Mouse (Mus musculus): ENCODE results near the gene Ccdc134. TPM values are rescaled to one million over a fixed set of nuclear protein-coding genes. Genes with fewer than 3 reads are reported as not detected.
A peak's percentile ranks its signal among the peaks of the same experiment; 100 is the strongest.

Gene Ccdc134
- polyA plus RNA-seq, 1 experiment from 2014 or later = 12.2 TPM

- Histone ChIP-seq H3K27ac (no peak overlapping the region), H3K9ac (no peak overlapping the region), H3K36me3 (peaks cover 99% of the 10 kb centered on the region), H3K4me2 (no peak overlapping the region), H3K9me3 (replicated peaks) (peaks cover 21% of the 10 kb centered on the region), H3K27me3 (replicated peaks) (no peaks in the 10 kb centered on the region), H3K4me1 (peaks cover 46% of the 10 kb centered on the region), H3K4me3 (no peak overlapping the region)
- no peak for ATAC-seq
- WGBS (ENCODE audit: insufficient replicate concordance) = 94% methylated on average over 4 of the region's 4 CpGs
Observed at GRCm38 (mm10) chr15:82182311-82182710, 54.6 kb downstream of the Ccdc134 start.

GRCm38 (mm10) chr15:82183596-82183995 is 55.9 kb downstream of the Ccdc134 start:
- H3K9me3 ChIP-seq (replicated peaks) = peaks cover 22% of the 10 kb centered on the region
- H3K27ac ChIP-seq = peak overlapping the region; percentile 97
- WGBS (ENCODE audit: insufficient replicate concordance) = 63% methylated on average over 10 of the region's 10 CpGs
- peak; percentile 7 for ATAC-seq
- peak overlapping the region; percentile 38 for H3K4me3 ChIP-seq
- peaks cover 99% of the 10 kb centered on the region for H3K36me3 ChIP-seq
- peak overlapping the region; percentile 69 for H3K9ac ChIP-seq
- H3K4me1 ChIP-seq = peaks cover 58% of the 10 kb centered on the region
- no peaks in the 10 kb centered on the region for H3K27me3 ChIP-seq (replicated peaks)
- peak overlapping the region; percentile 71 for H3K4me2 ChIP-seq

- WGBS (ENCODE audit: insufficient replicate concordance) = 10% methylated on average over 7 of the region's 7 CpGs
- peaks cover 59% of the 10 kb centered on the region for H3K4me1 ChIP-seq
- H3K4me2 ChIP-seq = peak overlapping the region; percentile 71
- peak overlapping the region; percentile 38 for H3K4me3 ChIP-seq
- no peaks in the 10 kb centered on the region for H3K27me3 ChIP-seq (replicated peaks)
- H3K27ac ChIP-seq = peak overlapping the region; percentile 97
- ATAC-seq = peak; percentile 91
- H3K9ac ChIP-seq = peak overlapping the region; percentile 69
- H3K36me3 ChIP-seq = peaks cover 99% of the 10 kb centered on the region
- H3K9me3 ChIP-seq (replicated peaks) = peaks cover 22% of the 10 kb centered on the region
Observed at GRCm38 (mm10) chr15:82184183-82184582, 56.5 kb downstream of the Ccdc134 start.

GRCm38 (mm10) chr15:82184656-82185055 is 56.9 kb downstream of the Ccdc134 start:
- peaks cover 59% of the 10 kb centered on the region for H3K4me1 ChIP-seq
- WGBS (ENCODE audit: insufficient replicate concordance) = 72% methylated on average over 10 of the region's 10 CpGs
- no peak for ATAC-seq

GRCm38 (mm10) chr15:82185062-82185783 is 57.5 kb downstream of the Ccdc134 start:
- Histone ChIP-seq H3K4me1 (peaks cover 59% of the 10 kb centered on the region), H3K4me2 (peak overlapping the region; percentile 71), H3K36me3 (peaks cover 99% of the 10 kb centered on the region), H3K27me3 (replicated peaks) (no peaks in the 10 kb centered on the region), H3K9ac (peak overlapping the region; percentile 69), H3K4me3 (0 out of 2 replicates have a peak overlapping the region, but pooled peaks have one; percentile 38), H3K9me3 (replicated peaks) (peaks cover 18% of the 10 kb centered on the region), H3K27ac (peak overlapping the region; percentile 97)
- no peak; the same call in 1 of the 2 replicates for ATAC-seq
- 66% methylated on average over 14 of the region's 14 CpGs for WGBS (ENCODE audit: insufficient replicate concordance)

More at GRCm38 (mm10) chr15:82184656-82185055, 56.9 kb downstream of the Ccdc134 start:
- Histone ChIP-seq H3K4me2 (peak overlapping the region; percentile 71), H3K9me3 (replicated peaks) (peaks cover 22% of the 10 kb centered on the region), H3K27me3 (replicated peaks) (no peaks in the 10 kb centered on the region), H3K36me3 (peaks cover 99% of the 10 kb centered on the region), H3K27ac (peak overlapping the region; percentile 97), H3K9ac (peak overlapping the region; percentile 69), H3K4me3 (peak overlapping the region; percentile 38)

- Histone ChIP-seq H3K27ac (peak overlapping the region; percentile 97), H3K36me3 (peaks cover 99% of the 10 kb centered on the region), H3K9me3 (replicated peaks) (peaks cover 16% of the 10 kb centered on the region), H3K27me3 (replicated peaks) (no peaks in the 10 kb centered on the region), H3K9ac (peak overlapping the region; percentile 58), H3K4me2 (peak overlapping the region; percentile 71), H3K4me1 (peaks cover 59% of the 10 kb centered on the region), H3K4me3 (no peak overlapping the region)
- WGBS (ENCODE audit: insufficient replicate concordance) = 21% methylated on average over 14 of the region's 14 CpGs
- peak; percentile 73 for ATAC-seq
Observed at GRCm38 (mm10) chr15:82186131-82186530, 58.4 kb downstream of the Ccdc134 start.

- peak overlapping the region; percentile 97 for H3K27ac ChIP-seq
- peak overlapping the region; percentile 71 for H3K4me2 ChIP-seq
- peak overlapping the region; percentile 58 for H3K9ac ChIP-seq
- WGBS (ENCODE audit: insufficient replicate concordance) = 54% methylated on average over 5 of the region's 5 CpGs
- no peaks in the 10 kb centered on the region for H3K27me3 ChIP-seq (replicated peaks)
- no peak overlapping the region for H3K4me3 ChIP-seq
- no peak for ATAC-seq
- peaks cover 15% of the 10 kb centered on the region for H3K9me3 ChIP-seq (replicated peaks)
- peaks cover 59% of the 10 kb centered on the region for H3K4me1 ChIP-seq
- peaks cover 99% of the 10 kb centered on the region for H3K36me3 ChIP-seq
Observed at GRCm38 (mm10) chr15:82186931-82187330, 59.2 kb downstream of the Ccdc134 start.

GRCm38 (mm10) chr15:82187401-82187800 is 59.7 kb downstream of the Ccdc134 start:
- Histone ChIP-seq H3K9me3 (replicated peaks) (peaks cover 10% of the 10 kb centered on the region), H3K27me3 (replicated peaks) (no peaks in the 10 kb centered on the region), H3K4me2 (no peak overlapping the region), H3K36me3 (peaks cover 99% of the 10 kb centered on the region), H3K27ac (peak overlapping the region; percentile 97), H3K9ac (no peak overlapping the region), H3K4me1 (peaks cover 59% of the 10 kb centered on the region), H3K4me3 (no peak overlapping the region)
- no peak for ATAC-seq
- WGBS (ENCODE audit: insufficient replicate concordance) = 79% methylated on average over 4 of the region's 4 CpGs

GRCm38 (mm10) chr15:82187924-82188323 is 60.2 kb downstream of the Ccdc134 start:
- 86% methylated on average over 1 of the region's 1 CpGs for WGBS (ENCODE audit: insufficient replicate concordance)
- peaks cover 5% of the 10 kb centered on the region for H3K9me3 ChIP-seq (replicated peaks)
- H3K9ac ChIP-seq = 0 out of 2 replicates have a peak overlapping the region, but pooled peaks have one; percentile 9
- H3K4me1 ChIP-seq = peaks cover 57% of the 10 kb centered on the region
- ATAC-seq = no peak
- no peak overlapping the region for H3K4me3 ChIP-seq
- H3K4me2 ChIP-seq = no peak overlapping the region
- no peaks in the 10 kb centered on the region for H3K27me3 ChIP-seq (replicated peaks)
- peaks cover 99% of the 10 kb centered on the region for H3K36me3 ChIP-seq
- peak overlapping the region; percentile 97 for H3K27ac ChIP-seq

GRCm38 (mm10) chr15:82188481-82189240 is 60.9 kb downstream of the Ccdc134 start:
- no peaks in the 10 kb centered on the region for H3K27me3 ChIP-seq (replicated peaks)
- peak overlapping the region; percentile 97 for H3K27ac ChIP-seq
- no peak overlapping the region for H3K9ac ChIP-seq
- H3K36me3 ChIP-seq = peaks cover 99% of the 10 kb centered on the region
- WGBS (ENCODE audit: insufficient replicate concordance) = 89% methylated on average over 10 of the region's 10 CpGs
- H3K9me3 ChIP-seq (replicated peaks) = peaks cover 5% of the 10 kb centered on the region
- H3K4me1 ChIP-seq = peaks cover 50% of the 10 kb centered on the region
- no peak overlapping the region for H3K4me2 ChIP-seq
- H3K4me3 ChIP-seq = no peak overlapping the region
- ATAC-seq = no peak
